Mouse (Mus musculus) left cerebral cortex, adult 2 months (tissue): ENCODE measurements around the gene Sh3pxd2b. TPM values are rescaled to one million over a fixed set of nuclear protein-coding genes. Genes with fewer than 3 reads are reported as not detected.

Experiments
- DNase-seq, 2 experiments: peaks; one replicate each; pipeline ENCODE4 v3.0.0; 2021 to 2022; ENCODE audit warnings: low spot score in 2 of 2, mixed read lengths in 1 of 2; ENCODE audit errors: extremely low spot score in 1 of 2
- H3K27ac ChIP-seq: fragments of 200-600 bp; 2 replicates; pipeline ENCODE4 v1.8.1; 2022
- H3K4me3 ChIP-seq: fragments of 200-600 bp; 2 replicates; pipeline ENCODE4 v1.8.1; 2022
- CTCF ChIP-seq: fragments of 200-600 bp; IDR thresholded peaks from 2 replicates; pipeline ENCODE4 v1.8.1; 2022; ENCODE audit warnings: antibody characterized with exemption, mild to moderate bottlenecking, moderate library complexity
- intact Hi-C: fragments of 180-260 bp; cut with DNase I; formaldehyde crosslinking; loops from one replicate; pipeline ENCODE4 v1.15.1; 2025
- total RNA-seq, 2 experiments: library from RNA; stranded (reverse); gene quantifications; 2 replicates each; pipeline ENCODE4 v1.2.3; 2021

Sh3pxd2b gene
- total RNA-seq, 2 experiments from 2014 or later = 11.4 to 16.4 TPM

GRCm38 (mm10) chr11:32363188-32363587 lies 15.6 kb downstream of the Sh3pxd2b start:
- H3K4me3 ChIP-seq = no peak overlapping the region
- TF ChIP-seq CTCF = no peak
- DNase-seq = no peak
- H3K27ac ChIP-seq = no peak overlapping the region; the same call in 1 of the 2 replicates
- intact Hi-C loops = no loop called here

GRCm38 (mm10) chr11:32363610-32364220 lies 16.1 kb downstream of the Sh3pxd2b start:
- intact Hi-C loops = no loop called here
- no peak for TF ChIP-seq CTCF
- DNase-seq = peak; percentile 35 to 53
- Histone ChIP-seq H3K4me3 (no peak overlapping the region), H3K27ac (peak overlapping the region; percentile 67)

GRCm38 (mm10) chr11:32364375-32364774 lies 16.8 kb downstream of the Sh3pxd2b start:
- peak overlapping the region; percentile 67 for H3K27ac ChIP-seq
- H3K4me3 ChIP-seq = no peak overlapping the region
- intact Hi-C loops = no loop called here
- DNase-seq = no peak
- no peak for TF ChIP-seq CTCF

- H3K4me3 ChIP-seq = no peak overlapping the region
- intact Hi-C loops = no loop called here
- no peak for TF ChIP-seq CTCF
- H3K27ac ChIP-seq = no peak overlapping the region
- no peak for DNase-seq
Measured at GRCm38 (mm10) chr11:32365498-32365897, 17.9 kb downstream of the Sh3pxd2b start.

GRCm38 (mm10) chr11:32367056-32367455 lies 19.4 kb downstream of the Sh3pxd2b start:
- DNase-seq = no peak
- intact Hi-C loops = no loop called here
- TF ChIP-seq CTCF = no peak
- H3K27ac ChIP-seq = no peak overlapping the region
- no peak overlapping the region for H3K4me3 ChIP-seq

- TF ChIP-seq CTCF = no peak
- no peak for DNase-seq
- intact Hi-C loops = no loop called here
Measured at GRCm38 (mm10) chr11:32368986-32369385, 21.4 kb downstream of the Sh3pxd2b start.

GRCm38 (mm10) chr11:32370881-32371280 lies 23.3 kb downstream of the Sh3pxd2b start:
- intact Hi-C loops = no loop called here
- no peak for DNase-seq
- no peak overlapping the region for H3K4me3 ChIP-seq
- no peak overlapping the region for H3K27ac ChIP-seq
- TF ChIP-seq CTCF = no peak

More at GRCm38 (mm10) chr11:32368986-32369385, 21.4 kb downstream of the Sh3pxd2b start:
- H3K4me3 ChIP-seq = no peak overlapping the region
- H3K27ac ChIP-seq = no peak overlapping the region

- DNase-seq = no peak
- no peak overlapping the region for H3K27ac ChIP-seq
- no peak overlapping the region for H3K4me3 ChIP-seq
- TF ChIP-seq CTCF = no peak
- intact Hi-C loops = no loop called here
Measured at GRCm38 (mm10) chr11:32373266-32374026, 25.8 kb downstream of the Sh3pxd2b start.

GRCm38 (mm10) chr11:32374027-32374589 lies 26.5 kb downstream of the Sh3pxd2b start:
- DNase-seq = no peak
- intact Hi-C loops = no loop called here
- no peak overlapping the region for H3K27ac ChIP-seq
- no peak for TF ChIP-seq CTCF
- no peak overlapping the region for H3K4me3 ChIP-seq

GRCm38 (mm10) chr11:32375104-32375535 lies 27.5 kb downstream of the Sh3pxd2b start:
- H3K27ac ChIP-seq = no peak overlapping the region
- intact Hi-C loops = no loop called here
- DNase-seq = no peak
- no peak overlapping the region for H3K4me3 ChIP-seq
- TF ChIP-seq CTCF = peak; percentile 17; the same call in 1 of the 2 replicates

- intact Hi-C loops = no loop called here
- H3K27ac ChIP-seq = no peak overlapping the region
- H3K4me3 ChIP-seq = no peak overlapping the region
- DNase-seq = no peak
- TF ChIP-seq CTCF = no peak
Measured at GRCm38 (mm10) chr11:32376086-32376485, 28.5 kb downstream of the Sh3pxd2b start.

GRCm38 (mm10) chr11:32379910-32380309 lies 32.3 kb downstream of the Sh3pxd2b start:
- Histone ChIP-seq H3K27ac (no peak overlapping the region), H3K4me3 (no peak overlapping the region)
- intact Hi-C loops = no loop called here
- no peak for TF ChIP-seq CTCF
- DNase-seq = no peak
